Mouse (Mus musculus) ES-E14 (cell line): ENCODE results near the gene Fsd1. TPM values are rescaled to one million over a fixed set of nuclear protein-coding genes. Genes with fewer than 3 reads are reported as not detected.

ENCODE experiments used
- DNase-seq: peaks from one replicate; pipeline ENCODE4 v3.0.0-alpha.2; 2013; ENCODE audit warnings: low read depth, low spot score
- H3K27ac ChIP-seq: 2 replicates; pipeline ENCODE4 v1.5.1; 2012; ENCODE audit warnings: low read depth, mild to moderate bottlenecking, low read length, moderate library complexity, mixed read lengths; ENCODE audit not compliant: poor library complexity, insufficient read depth, severe bottlenecking
- H3K36me3 ChIP-seq: 2 replicates; pipeline ENCODE4 v1.6.1; 2012; ENCODE audit warnings: mild to moderate bottlenecking, low read length, moderate library complexity, mixed read lengths; ENCODE audit not compliant: control insufficient read depth, poor library complexity, insufficient read depth, severe bottlenecking
- H3K4me1 ChIP-seq, 2 experiments: fragments of 150-350 bp in 1 of 2; sonication (generic) in 1 of 2; 2 replicates each; pipeline ENCODE4 v1.6.1; 2012; ENCODE audit warnings: low read length in 2 of 2, mild to moderate bottlenecking in 1 of 2, mixed read lengths in 1 of 2; ENCODE audit not compliant: control insufficient read depth in 2 of 2, insufficient read depth in 2 of 2, poor library complexity in 1 of 2
- H3K4me3 ChIP-seq, 2 experiments: fragments of 150-350 bp in 1 of 2; sonication (generic) in 1 of 2; 2 replicates each; pipeline ENCODE4 v1.5.1; 2012; ENCODE audit warnings: low read length in 2 of 2, low read depth in 1 of 2, mild to moderate bottlenecking in 1 of 2, mixed read lengths in 1 of 2; ENCODE audit not compliant: insufficient read depth in 1 of 2, poor library complexity in 1 of 2, severe bottlenecking in 1 of 2
- H3K9ac ChIP-seq: 2 replicates; pipeline ENCODE4 v1.6.1; 2012; ENCODE audit warnings: low read depth, mild to moderate bottlenecking, low read length, mixed read lengths; ENCODE audit not compliant: poor library complexity, insufficient read depth, severe bottlenecking
- H3K9me3 ChIP-seq: fragments of 150-350 bp; sonication (generic); 2 replicates; pipeline ENCODE4 v1.6.1; 2012; ENCODE audit warnings: low read depth, mild to moderate bottlenecking, low read length; ENCODE audit not compliant: control insufficient read depth, insufficient read depth
- CHD2 ChIP-seq: IDR thresholded peaks from 2 replicates; pipeline ENCODE4 v1.6.1; 2014; ENCODE audit warnings: mild to moderate bottlenecking, low read depth, low read length, inconsistent platforms
- HCFC1 ChIP-seq: IDR thresholded peaks from 2 replicates; pipeline ENCODE4 v1.6.1; 2012; ENCODE audit warnings: low read length, inconsistent platforms, borderline replicate concordance; ENCODE audit not compliant: insufficient read depth
- MAFK ChIP-seq: IDR thresholded peaks from 2 replicates; pipeline ENCODE4 v1.6.1; 2014; ENCODE audit warnings: mild to moderate bottlenecking, low read depth, low read length, inconsistent platforms; ENCODE audit not compliant: insufficient read depth
- ZC3H11A ChIP-seq: IDR thresholded peaks from 2 replicates; pipeline ENCODE4 v1.6.1; 2012; ENCODE audit warnings: low read depth, mild to moderate bottlenecking, inconsistent platforms, low read length, borderline replicate concordance
- ZNF384 ChIP-seq: IDR thresholded peaks from 2 replicates; pipeline ENCODE4 v1.6.1; 2012; ENCODE audit warnings: low read depth, low read length, inconsistent platforms
- in situ Hi-C, 2 experiments: fragments of 600-800 bp; cut with MboI; formaldehyde crosslinking; loops; one replicate each; pipeline ENCODE4 v1.15.1; 2025; ENCODE audit warnings: low sequenced_read_pairs in 2 of 2, inconsistent platforms in 1 of 2; ENCODE audit not compliant: unreplicated experiment in 2 of 2
- total RNA-seq: library from RNA; depleted of rRNA; stranded (reverse); fragments of 300-350 nt; gene quantifications from 2 replicates; pipeline ENCODE4 v1.2.3, GENCODE M21; 2012

Gene Fsd1
- total RNA-seq, 1 experiment = 24.2 TPM

- 0 out of 2 replicates have a peak overlapping the region, but pooled peaks have one; percentile 3 for H3K9ac ChIP-seq
- H3K9me3 ChIP-seq = no peaks in the 10 kb centered on the region
- H3K36me3 ChIP-seq = peaks cover 3% of the 10 kb centered on the region; the same call in 1 of the 2 replicates
- peaks cover 0 to 5% of the 10 kb centered on the region in 2 experiments; a peak in 1 of 4 replicates for H3K4me1 ChIP-seq
- in situ Hi-C loops = no loop called here
- no peak overlapping the region for H3K27ac ChIP-seq
- H3K4me3 ChIP-seq = peak overlapping the region in 1 of 2 experiments; percentile 14; a peak in 1 of 4 replicates
- no peak for DNase-seq
- TF ChIP-seq HCFC1 = no peak
- no peak for TF ChIP-seq MAFK
- TF ChIP-seq CHD2 = no peak
- TF ChIP-seq ZC3H11A = no peak
- TF ChIP-seq ZNF384 = no peak
Observed at GRCm38 (mm10) chr17:55996007-55996406, 9.7 kb downstream of the Fsd1 start.

GRCm38 (mm10) chr17:55999794-56000499 is 13.6 kb downstream of the Fsd1 start:
- TF ChIP-seq ZNF384 (no peak), CHD2 (no peak), HCFC1 (no peak), MAFK (no peak), ZC3H11A (no peak)
- Histone ChIP-seq H3K9me3 (no peaks in the 10 kb centered on the region), H3K9ac (peak overlapping the region; percentile 67), H3K36me3 (peaks cover 3% of the 10 kb centered on the region; the same call in 1 of the 2 replicates), H3K27ac (no peak overlapping the region), H3K4me3 (peak overlapping the region; percentile 46 to 87), H3K4me1 (peaks cover 0 to 5% of the 10 kb centered on the region in 2 experiments; a peak in 1 of 4 replicates)
- in situ Hi-C loops = no loop called here
- DNase-seq = no peak

DNA sequence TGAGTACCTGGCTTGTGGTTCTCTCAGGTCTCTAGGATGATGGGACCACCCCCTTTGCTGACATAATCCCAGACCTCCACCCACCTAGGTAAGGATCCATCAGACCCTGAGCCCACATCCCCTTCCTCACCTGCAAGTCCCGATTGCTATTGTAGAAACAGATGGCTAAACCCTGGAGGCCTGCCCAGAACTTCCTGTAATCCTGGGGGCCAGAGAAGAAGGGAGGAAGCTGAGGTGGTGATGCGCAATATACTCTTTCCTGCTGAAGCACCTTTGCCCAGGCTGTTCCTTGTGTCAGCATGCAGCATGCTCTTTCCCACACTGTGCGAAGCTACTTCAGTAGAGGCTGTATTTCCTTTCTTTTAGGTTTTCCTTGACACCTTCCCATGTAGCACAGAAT is 16.7 kb downstream of the Fsd1 start:
- Histone ChIP-seq H3K9me3 (no peaks in the 10 kb centered on the region), H3K36me3 (no peaks in the 10 kb centered on the region), H3K9ac (no peak overlapping the region), H3K4me3 (no peak overlapping the region), H3K27ac (no peak overlapping the region), H3K4me1 (peaks cover 0 to 6% of the 10 kb centered on the region in 2 experiments; a peak in 2 of 4 replicates)
- in situ Hi-C loops = no loop called here
- TF ChIP-seq CHD2 (no peak), ZNF384 (no peak), ZC3H11A (no peak), MAFK (no peak), HCFC1 (no peak)
- no peak for DNase-seq

DNA sequence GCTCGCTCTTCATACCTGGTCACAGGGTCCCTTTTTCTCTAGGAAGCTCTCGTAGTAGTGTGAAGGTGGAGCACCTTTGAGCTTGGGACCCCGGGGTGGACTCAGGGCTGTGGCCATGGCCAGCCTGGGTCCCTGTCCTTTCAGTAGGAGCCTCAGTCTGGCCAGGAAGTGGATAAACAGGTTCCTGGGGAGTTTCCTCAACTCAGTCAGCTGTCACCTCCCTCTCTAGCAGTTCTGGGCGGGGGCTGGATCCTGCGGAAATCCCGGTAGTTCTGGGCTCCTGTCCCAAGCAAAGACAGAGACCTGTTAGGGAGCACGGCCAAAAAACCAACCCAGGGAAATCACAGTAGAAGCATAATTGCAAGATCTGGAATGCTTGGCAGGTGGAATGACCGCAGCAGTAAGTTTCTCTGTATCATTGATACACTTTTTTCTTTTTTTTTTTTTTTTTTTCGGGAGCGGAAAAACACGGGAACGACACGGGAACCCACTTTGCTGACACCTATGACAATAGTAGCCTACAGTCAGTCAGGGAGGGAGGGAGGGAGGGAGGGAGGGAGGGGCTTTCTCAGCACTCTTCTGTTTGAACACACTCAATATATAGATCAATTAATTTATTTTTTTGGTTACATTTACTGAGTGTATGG is 19.2 kb downstream of the Fsd1 start, which contains the start of the genes Stap2 and Mpnd:
Gene Stap2 (minus strand): TSS at position 170 of the 647 bp plus-strand sequence.
Gene Mpnd (plus strand): TSS at position 297 of the 647 bp plus-strand sequence.
- Histone ChIP-seq H3K36me3 (no peaks in the 10 kb centered on the region), H3K4me1 (peaks cover 0 to 8% of the 10 kb centered on the region in 2 experiments; a peak in 2 of 4 replicates), H3K4me3 (no peak within 1 kb of the TSS), H3K9me3 (no peaks in the 10 kb centered on the region), H3K27ac (no peak within 1 kb of the TSS), H3K9ac (no peak within 1 kb of the TSS)
- no peak for DNase-seq
- in situ Hi-C loops = no loop called here
- no peak for TF ChIP-seq CHD2
- no peak for TF ChIP-seq ZC3H11A
- peak; percentile 89 for TF ChIP-seq ZNF384
- no peak for TF ChIP-seq HCFC1
- TF ChIP-seq MAFK = no peak
